Mouse (Mus musculus): ENCODE results near the gene Mettl24. TPM values are rescaled to one million over a fixed set of nuclear protein-coding genes. Genes with fewer than 3 reads are reported as not detected.
A peak's percentile ranks its signal among the peaks of the same experiment; 100 is the strongest.
"Not testable (repeated sequence)": the region's sequence is repeated elsewhere in the genome, so short reads cannot be mapped to it uniquely, and the experiment has no call there.

Mettl24 gene
- total RNA-seq, 2 experiments from 2014 or later = 0.31 to 0.86 TPM

- TF ChIP-seq CTCF (IDR thresholded peaks at IDR 0.05) = no peak
- DNase-seq = no peak
- no peak overlapping the region for H3K27ac ChIP-seq
- H3K4me3 ChIP-seq = no peak overlapping the region
- intact Hi-C loops (cut with DNase I) = no loop called here
Observed at GRCm38 (mm10) chr10:40790406-40790805, 107.3 kb downstream of the Mettl24 start.

GRCm38 (mm10) chr10:40792115-40792514 lies 109.0 kb downstream of the Mettl24 start:
- intact Hi-C loops (cut with DNase I) = no loop called here
- no peak for DNase-seq
- no peak overlapping the region for H3K27ac ChIP-seq
- no peak overlapping the region for H3K4me3 ChIP-seq
- TF ChIP-seq CTCF (IDR thresholded peaks at IDR 0.05) = no peak

- Histone ChIP-seq H3K4me3 (no peak overlapping the region), H3K27ac (no peak overlapping the region)
- DNase-seq = no peak
- intact Hi-C loops (cut with DNase I) = no loop called here
- no peak for TF ChIP-seq CTCF (IDR thresholded peaks at IDR 0.05)
Observed at GRCm38 (mm10) chr10:40805221-40805620, 122.1 kb downstream of the Mettl24 start.

- Histone ChIP-seq H3K27ac (no peak overlapping the region), H3K4me3 (no peak overlapping the region)
- DNase-seq = no peak
- intact Hi-C loops (cut with DNase I) = no loop called here
- no peak for TF ChIP-seq CTCF (IDR thresholded peaks at IDR 0.05)
Observed at GRCm38 (mm10) chr10:40806221-40806620, 123.1 kb downstream of the Mettl24 start.

- intact Hi-C loops (cut with DNase I); H3K27ac ChIP-seq; H3K4me3 ChIP-seq; DNase-seq: not testable (repeated sequence)
Observed at GRCm38 (mm10) chr10:40809411-40809910, 126.4 kb downstream of the Mettl24 start.

- DNase-seq = no peak
- intact Hi-C loops (cut with DNase I) = no loop called here
- H3K27ac ChIP-seq = no peak overlapping the region
- no peak overlapping the region for H3K4me3 ChIP-seq
- TF ChIP-seq CTCF (IDR thresholded peaks at IDR 0.05) = peak; percentile 26; the same call in 1 of the 2 replicates
Observed at GRCm38 (mm10) chr10:40813627-40814026, 130.5 kb downstream of the Mettl24 start.

GRCm38 (mm10) chr10:40816471-40816870 lies 133.4 kb downstream of the Mettl24 start:
- Histone ChIP-seq H3K4me3 (no peak overlapping the region), H3K27ac (no peak overlapping the region)
- no peak for DNase-seq
- intact Hi-C loops (cut with DNase I) = no loop called here
- no peak for TF ChIP-seq CTCF (IDR thresholded peaks at IDR 0.05)

- intact Hi-C loops (cut with DNase I) = no loop called here
Observed at GRCm38 (mm10) chr10:40825952-40826351, 142.9 kb downstream of the Mettl24 start.

GRCm38 (mm10) chr10:40827706-40828105 lies 144.6 kb downstream of the Mettl24 start:
- Histone ChIP-seq H3K27ac (no peak overlapping the region), H3K4me3 (no peak overlapping the region)
- intact Hi-C loops (cut with DNase I) = no loop called here
- DNase-seq = no peak
- no peak for TF ChIP-seq CTCF (IDR thresholded peaks at IDR 0.05)

More at GRCm38 (mm10) chr10:40825952-40826351, 142.9 kb downstream of the Mettl24 start:
- no peak for TF ChIP-seq CTCF (IDR thresholded peaks at IDR 0.05)
- no peak for DNase-seq
- no peak overlapping the region for H3K4me3 ChIP-seq
- H3K27ac ChIP-seq = no peak overlapping the region

GRCm38 (mm10) chr10:40830312-40830711 lies 147.2 kb downstream of the Mettl24 start:
- no peak overlapping the region for H3K4me3 ChIP-seq
- intact Hi-C loops (cut with DNase I) = no loop called here
- no peak for TF ChIP-seq CTCF (IDR thresholded peaks at IDR 0.05)
- DNase-seq = no peak
- no peak overlapping the region for H3K27ac ChIP-seq

- TF ChIP-seq CTCF (IDR thresholded peaks at IDR 0.05) = no peak
- Histone ChIP-seq H3K27ac (no peak overlapping the region), H3K4me3 (no peak overlapping the region)
- intact Hi-C loops (cut with DNase I) = no loop called here
- DNase-seq = no peak
Observed at GRCm38 (mm10) chr10:40831267-40831666, 148.2 kb downstream of the Mettl24 start.

- TF ChIP-seq CTCF (IDR thresholded peaks at IDR 0.05) = no peak
- intact Hi-C loops (cut with DNase I) = no loop called here
- Histone ChIP-seq H3K27ac (no peak overlapping the region), H3K4me3 (no peak overlapping the region)
- DNase-seq = peak; percentile 27
Observed at GRCm38 (mm10) chr10:40840086-40840485, 157.0 kb downstream of the Mettl24 start.

- intact Hi-C loops (cut with DNase I) = no loop called here
- no peak for TF ChIP-seq CTCF (IDR thresholded peaks at IDR 0.05)
- no peak overlapping the region for H3K4me3 ChIP-seq
- no peak overlapping the region for H3K27ac ChIP-seq
- no peak for DNase-seq
Observed at GRCm38 (mm10) chr10:40843841-40844240, 160.8 kb downstream of the Mettl24 start.

GRCm38 (mm10) chr10:40844546-40844945 lies 161.5 kb downstream of the Mettl24 start:
- Histone ChIP-seq H3K4me3 (no peak overlapping the region), H3K27ac (no peak overlapping the region)
- no peak for DNase-seq
- no peak for TF ChIP-seq CTCF (IDR thresholded peaks at IDR 0.05)
- intact Hi-C loops (cut with DNase I) = no loop called here
